Mouse (Mus musculus) liver, adult 2 months (tissue): ENCODE results near the gene Gpr156.

ENCODE experiments used
- CTCF ChIP-seq: fragments of 200-500 bp; IDR thresholded peaks from 2 replicates; pipeline ENCODE4 v1.5.1; 2011; ENCODE audit warnings: low read depth, low read length, control low read depth
- POLR2A ChIP-seq: fragments of 200-500 bp; IDR thresholded peaks from 2 replicates; pipeline ENCODE4 v1.6.1; 2011; ENCODE audit warnings: low read length, control low read depth; ENCODE audit not compliant: insufficient read depth; ENCODE audit errors: extremely low read depth

- TF ChIP-seq CTCF (no peak), POLR2A (no peak)
Observed at GRCm38 (mm10) chr16:38009041-38009825, 92.9 kb downstream of the Gpr156 start.
